Mouse (Mus musculus) forebrain, embryonic 11.5 days (tissue): ENCODE data around the gene Itpr3. TPM values are rescaled to one million over a fixed set of nuclear protein-coding genes. Genes with fewer than 3 reads are reported as not detected.

Experiments
- ATAC-seq: fragments of 200-750 bp; cut with Nextera tagmentation; replicated peaks from 2 replicates; pipeline ENCODE4 v1.8.0; 2017; ENCODE audit warnings: moderate TSS enrichment; ENCODE audit not compliant: low FRiP score
- DNase-seq: peaks from one replicate; pipeline ENCODE4 v3.0.0-alpha.2; 2017; ENCODE audit warnings: low spot score
- H3K27ac ChIP-seq: fragments of 300-500 bp; sonication (generic); 2 replicates; pipeline ENCODE4 v1.5.1; 2014; ENCODE audit warnings: low read depth, low read length
- H3K27me3 ChIP-seq: fragments of 300-500 bp; sonication (generic); 2 replicates; pipeline ENCODE4 v1.6.1; 2014; ENCODE audit warnings: mild to moderate bottlenecking, low read length, mixed read lengths; ENCODE audit not compliant: control insufficient read depth, insufficient read depth
- H3K36me3 ChIP-seq: fragments of 300-500 bp; sonication (generic); 2 replicates; pipeline ENCODE4 v1.6.1; 2014; ENCODE audit warnings: mild to moderate bottlenecking, low read length, moderate library complexity, mixed read lengths; ENCODE audit not compliant: control insufficient read depth, insufficient read depth
- H3K4me1 ChIP-seq: fragments of 300-500 bp; sonication (generic); replicated peaks from 2 replicates; pipeline ENCODE4 v1.6.1; 2014; ENCODE audit warnings: low read length, mixed read lengths; ENCODE audit not compliant: control insufficient read depth, insufficient read depth
- H3K4me2 ChIP-seq: fragments of 300-500 bp; sonication (generic); 2 replicates; pipeline ENCODE4 v1.6.1; 2014; ENCODE audit warnings: low read depth, mild to moderate bottlenecking, low read length, moderate library complexity, mixed read lengths; ENCODE audit not compliant: severe bottlenecking
- H3K4me3 ChIP-seq: fragments of 300-500 bp; sonication (generic); 2 replicates; pipeline ENCODE4 v1.5.1; 2014; ENCODE audit warnings: low read depth, low read length
- H3K9ac ChIP-seq: fragments of 300-500 bp; sonication (generic); 2 replicates; pipeline ENCODE4 v1.6.1; 2014; ENCODE audit warnings: low read length
- H3K9me3 ChIP-seq: fragments of 300-500 bp; sonication (generic); 2 replicates; pipeline ENCODE4 v1.6.1; 2016; ENCODE audit warnings: low read length, mixed read lengths; ENCODE audit not compliant: control insufficient read depth
- WGBS: fragments of 180-500 bp; shearing (Covaris S2); extraction: QIAGEN DNeasy Blood & Tissue Kit; methylation state at CpG from one replicate; pipeline ENCODE4 v1.1.7; 2014; 5-methylcytosine and 5-hydroxymethylcytosine counted together
- microRNA-seq: library from miRNA; unstranded; fragments of <30 nt; microRNA quantifications from one replicate; pipeline ENCODE4, GENCODE M21; 2016; ENCODE audit not compliant: insufficient number of aligned reads
- polyA plus RNA-seq: library from polyadenylated mRNA; unstranded; fragments of >200 nt; fragmentation: Nextera tagmentation; extraction: Ambion mirVana; gene quantifications from 2 replicates; pipeline ENCODE4 v1.2.1, GENCODE M21; 2014

Itpr3 gene
- polyA plus RNA-seq, 1 experiment from 2014 or later = 2.2 TPM

- H3K4me1 ChIP-seq = no peaks in the 10 kb centered on the region
- no peaks in the 10 kb centered on the region for H3K9me3 ChIP-seq
- DNase-seq (no peak), ATAC-seq (no peak)
- H3K27ac ChIP-seq = no peak overlapping the region
- no peak overlapping the region for H3K4me3 ChIP-seq
- no peaks in the 10 kb centered on the region for H3K27me3 ChIP-seq
- no peaks in the 10 kb centered on the region for H3K36me3 ChIP-seq
- H3K9ac ChIP-seq = no peak overlapping the region
- WGBS = 93% methylated on average over 4 of the region's 4 CpGs
- H3K4me2 ChIP-seq = no peak overlapping the region
Observed at GRCm38 (mm10) chr17:27168569-27168968, 111.5 kb downstream of the Itpr3 start.

DNA sequence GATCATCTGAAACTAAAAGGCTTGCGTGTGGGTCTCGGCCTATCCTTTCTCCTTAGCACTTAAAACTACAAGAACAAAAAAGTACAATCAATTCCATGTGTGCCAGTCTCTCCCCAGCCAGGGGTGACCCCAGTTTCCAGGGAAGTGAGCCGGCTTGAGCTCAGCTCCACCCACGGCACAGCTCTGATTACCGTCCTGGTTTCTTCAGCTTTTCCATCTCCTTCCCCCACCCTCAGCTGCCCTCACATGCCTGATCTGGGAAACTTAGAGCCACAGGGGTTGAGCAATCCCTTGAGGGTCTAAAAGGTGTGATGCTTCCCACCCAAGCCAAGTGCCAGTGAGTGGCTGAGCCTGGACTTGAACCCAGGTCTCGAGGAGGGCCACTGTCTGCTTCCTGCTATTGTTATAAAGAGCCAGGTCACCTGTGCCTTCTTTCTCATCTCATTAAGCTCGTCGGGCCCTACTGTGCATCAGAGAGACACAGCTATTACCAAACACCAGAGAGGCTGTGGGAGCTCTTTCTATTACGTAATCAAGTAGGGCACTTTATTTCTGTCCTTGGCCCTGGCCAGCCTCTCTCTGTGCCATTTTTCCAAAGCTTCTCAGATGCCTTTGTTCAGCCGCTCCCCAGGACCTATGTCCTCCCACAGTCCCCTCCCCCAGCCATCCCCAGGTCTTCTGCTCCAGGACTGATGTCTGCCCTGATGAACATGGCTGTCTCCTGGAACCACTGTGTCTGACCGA lies 113.0 kb downstream of the Itpr3 start:
- Histone ChIP-seq H3K27ac (no peak overlapping the region), H3K4me2 (no peak overlapping the region), H3K27me3 (no peaks in the 10 kb centered on the region), H3K4me3 (no peak overlapping the region), H3K9ac (no peak overlapping the region), H3K4me1 (no peaks in the 10 kb centered on the region), H3K9me3 (no peaks in the 10 kb centered on the region), H3K36me3 (no peaks in the 10 kb centered on the region)
- DNase-seq = no peak
- 68% methylated on average over 11 of the region's 11 CpGs for WGBS
- no peak for ATAC-seq

- DNase-seq = no peak
- Histone ChIP-seq H3K27ac (no peak overlapping the region), H3K27me3 (no peaks in the 10 kb centered on the region), H3K4me3 (no peak overlapping the region), H3K36me3 (no peaks in the 10 kb centered on the region), H3K9me3 (no peaks in the 10 kb centered on the region), H3K4me1 (peaks cover 5% of the 10 kb centered on the region), H3K9ac (no peak overlapping the region; the same call in 1 of the 2 replicates), H3K4me2 (no peak overlapping the region)
- 86% methylated on average over 5 of the region's 5 CpGs for WGBS
- ATAC-seq = no peak
Observed at GRCm38 (mm10) chr17:27171121-27171520, 114.0 kb downstream of the Itpr3 start.

Small RNA genes lying within 50 kb of the gene (microRNA-seq; reads per million reads assigned to microRNA genes)
- gene Mir7677 = not detected

Other genes with a start within 250 kb of the Itpr3 start
- gene Nkx2-5, start 212.3 kb upstream of the Itpr3 start, polyA plus RNA-seq = not detected in 2 replicates
- gene Kifc5b, start 140.2 kb upstream of the Itpr3 start, polyA plus RNA-seq = 11.1 and 11.3 TPM in 2 replicates
- 4.5 and 4.9 TPM in 2 replicates for gene Phf1, start 124.3 kb upstream of the Itpr3 start, polyA plus RNA-seq
- gene Cuta, start 117.7 kb upstream of the Itpr3 start, polyA plus RNA-seq = 141 and 154 TPM in 2 replicates
- 3.2 and 4.2 TPM in 2 replicates for gene Syngap1, start 116.1 kb upstream of the Itpr3 start, polyA plus RNA-seq
- 13.7 and 13.9 TPM in 2 replicates for gene Zbtb9, start 84.1 kb upstream of the Itpr3 start, polyA plus RNA-seq
- 6.6 and 7.6 TPM in 2 replicates for gene Bak1, start 28.3 kb upstream of the Itpr3 start, polyA plus RNA-seq
- 330 and 336 TPM in 2 replicates for gene Uqcc2, start 76.6 kb downstream of the Itpr3 start, polyA plus RNA-seq
- gene Ip6k3, start 110.5 kb downstream of the Itpr3 start, polyA plus RNA-seq = 0.08 and 0.19 TPM in 2 replicates
- 18.1 and 27.8 TPM in 2 replicates for gene Lemd2, start 147.2 kb downstream of the Itpr3 start, polyA plus RNA-seq